Mouse (Mus musculus): ENCODE data around the gene Pnma1.

The Pnma1 gene

GRCm38 (mm10) chr12:84147954-84148621, at the start of gene Pnma1:
Gene Pnma1, minus strand, starts transcription at chr12:84148489.
- peak; percentile 53; the same call in 1 of the 2 replicates for ATAC-seq (ENCODE audit: insufficient number of reproducible peaks, low FRiP score, low TSS enrichment)

GRCm38 (mm10) chr12:84195195-84195594, 46.9 kb upstream of the Pnma1 start:
- ATAC-seq (ENCODE audit: insufficient number of reproducible peaks, low FRiP score, low TSS enrichment) = no peak

GRCm38 (mm10) chr12:84194400-84195109, 46.3 kb upstream of the Pnma1 start:
- ATAC-seq (ENCODE audit: insufficient number of reproducible peaks, low FRiP score, low TSS enrichment) = no peak

- ATAC-seq (ENCODE audit: insufficient number of reproducible peaks, low FRiP score, low TSS enrichment) = peak; percentile 83
These were observed 45.5 kb upstream of the Pnma1 start for GRCm38 (mm10) chr12:84193642-84194399.

- ATAC-seq (ENCODE audit: insufficient number of reproducible peaks, low FRiP score, low TSS enrichment) = peak; percentile 19; the same call in 1 of the 2 replicates
These were observed 44.7 kb upstream of the Pnma1 start for GRCm38 (mm10) chr12:84192741-84193641.

DNA sequence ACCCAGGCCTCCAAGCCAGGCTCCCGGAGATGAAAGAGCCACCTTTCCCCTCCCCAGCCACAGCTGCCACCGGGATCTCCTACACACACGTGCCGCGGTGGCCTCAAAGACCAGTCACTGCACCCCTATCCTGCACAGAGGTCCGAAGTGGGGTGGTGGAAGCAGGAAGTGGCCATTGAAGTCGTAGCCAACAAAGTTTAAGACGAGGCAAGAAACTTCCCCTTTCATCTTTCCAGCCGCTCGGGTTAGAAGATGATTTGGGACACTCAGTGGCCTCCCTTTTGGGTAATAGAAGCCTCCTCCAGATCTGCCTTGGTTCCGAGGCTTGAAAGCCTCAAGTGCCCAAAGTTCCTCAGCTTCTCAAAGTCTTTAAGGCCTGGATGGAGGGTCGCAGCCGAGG, 44.0 kb upstream of the Pnma1 start:
- no peak for ATAC-seq (ENCODE audit: insufficient number of reproducible peaks, low FRiP score, low TSS enrichment)

GRCm38 (mm10) chr12:84191770-84192169, 43.5 kb upstream of the Pnma1 start:
- ATAC-seq (ENCODE audit: insufficient number of reproducible peaks, low FRiP score, low TSS enrichment) = no peak

DNA sequence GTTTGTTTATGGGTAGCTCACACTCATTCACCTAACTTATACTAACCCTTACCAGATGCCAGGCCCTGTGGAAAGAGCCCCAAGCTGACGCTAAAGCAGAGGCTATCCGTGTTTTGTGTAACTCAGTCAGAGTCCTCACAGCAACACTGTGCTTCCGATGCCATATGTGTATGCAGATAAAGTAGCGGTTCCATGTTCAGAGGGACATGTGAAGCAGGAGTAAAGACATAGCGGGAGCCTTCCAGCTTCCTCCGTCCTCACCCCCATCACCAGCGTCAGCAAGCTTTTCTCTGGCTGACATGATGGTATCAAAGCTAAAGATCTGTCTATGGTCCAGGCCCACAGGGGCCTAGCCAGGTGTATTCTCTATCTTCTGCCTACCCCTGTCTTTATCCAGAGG, 42.9 kb upstream of the Pnma1 start:
- no peak for ATAC-seq (ENCODE audit: insufficient number of reproducible peaks, low FRiP score, low TSS enrichment)

GRCm38 (mm10) chr12:84190151-84190820, 42.0 kb upstream of the Pnma1 start:
- ATAC-seq (ENCODE audit: insufficient number of reproducible peaks, low FRiP score, low TSS enrichment) = no peak

DNA sequence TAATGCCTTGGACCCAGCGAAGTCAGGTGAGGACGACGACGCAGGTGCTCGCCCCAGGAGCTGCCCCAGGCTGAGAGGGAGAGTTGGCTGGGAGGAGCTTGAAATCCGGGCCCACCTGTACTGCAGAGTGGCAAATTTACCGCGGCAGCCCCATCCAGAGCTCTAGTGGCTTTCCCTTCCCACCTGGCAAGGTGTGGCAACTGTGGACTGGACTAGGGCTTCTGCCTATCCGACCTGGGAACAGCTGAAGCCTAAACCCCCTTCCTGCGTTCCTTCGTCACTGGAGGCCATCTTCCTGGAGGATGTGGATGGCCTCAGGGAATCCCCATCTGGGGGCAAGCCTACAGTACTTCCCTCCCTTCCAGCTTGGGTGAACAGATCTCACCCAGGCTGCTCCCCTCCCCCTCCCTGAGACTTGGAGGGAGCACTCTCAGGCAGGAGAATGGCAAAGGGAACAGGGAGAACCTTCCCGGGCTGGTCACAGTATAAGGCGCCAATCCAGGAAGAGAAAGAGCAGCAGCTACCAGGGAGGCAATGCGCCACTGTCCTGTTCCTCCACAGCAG, 40.7 kb upstream of the Pnma1 start:
- no peak for ATAC-seq (ENCODE audit: insufficient number of reproducible peaks, low FRiP score, low TSS enrichment)

DNA sequence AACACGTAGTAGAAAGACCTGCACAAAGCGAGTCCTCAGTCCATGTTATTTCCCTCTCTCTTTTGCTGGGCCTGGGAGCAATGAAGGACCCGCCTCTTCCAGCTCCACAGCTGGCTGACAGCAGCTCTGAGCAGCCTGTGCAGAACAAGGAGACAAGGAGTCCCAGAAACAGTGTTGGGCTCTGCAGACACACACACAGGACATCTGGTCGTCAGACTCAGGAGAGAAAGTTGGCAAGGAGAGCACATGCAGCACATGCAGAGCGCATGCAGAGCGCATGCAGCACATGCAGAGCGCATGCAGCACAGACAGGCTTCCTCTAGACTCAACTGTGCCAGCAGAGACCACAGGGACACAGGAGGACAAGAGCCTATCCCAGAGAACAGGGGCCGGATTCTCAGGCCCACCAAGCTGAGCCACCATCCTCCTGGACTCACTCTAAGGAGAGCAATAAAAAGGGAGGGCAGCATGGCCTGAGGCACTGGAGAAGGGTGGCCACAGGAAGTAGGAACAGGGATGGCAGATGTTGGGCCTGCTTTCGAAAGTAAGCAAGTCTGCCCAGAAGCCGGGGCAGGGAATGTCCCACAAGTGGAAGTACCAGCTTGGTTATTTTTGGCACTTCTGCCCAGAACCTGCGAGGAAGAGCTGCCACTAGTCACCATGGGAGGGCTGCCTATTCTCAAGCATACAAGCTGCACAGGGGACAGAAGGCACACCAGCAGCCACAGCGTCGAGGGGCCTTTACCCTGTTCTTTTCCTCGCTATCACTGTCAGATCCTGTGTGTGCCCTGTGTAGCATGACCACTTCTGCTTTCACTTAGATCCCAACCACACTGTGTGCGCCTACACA, 39.7 kb upstream of the Pnma1 start:
- no peak for ATAC-seq (ENCODE audit: insufficient number of reproducible peaks, low FRiP score, low TSS enrichment)

GRCm38 (mm10) chr12:84186950-84187349, 38.7 kb upstream of the Pnma1 start:
- no peak for ATAC-seq (ENCODE audit: insufficient number of reproducible peaks, low FRiP score, low TSS enrichment)

DNA sequence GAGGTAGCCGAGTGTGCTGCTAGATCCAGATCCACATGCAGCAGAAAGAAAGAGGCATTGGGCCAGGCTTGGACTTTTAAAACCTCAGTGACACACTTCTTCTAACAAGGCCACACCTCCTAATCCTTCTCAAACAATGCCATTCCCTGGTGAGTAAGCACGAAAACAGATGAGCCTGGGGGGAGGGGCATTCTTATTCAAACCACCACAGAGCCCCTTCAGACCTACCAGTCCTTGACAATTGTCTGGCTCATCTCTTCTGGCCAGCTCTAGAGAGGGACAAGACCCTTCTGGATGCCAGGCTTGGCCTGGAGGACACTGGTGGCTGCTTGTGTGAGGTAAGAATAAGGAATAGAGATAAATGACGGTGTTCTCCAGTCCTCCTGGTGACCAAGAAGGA, 38.2 kb upstream of the Pnma1 start:
- ATAC-seq (ENCODE audit: insufficient number of reproducible peaks, low FRiP score, low TSS enrichment) = no peak

DNA sequence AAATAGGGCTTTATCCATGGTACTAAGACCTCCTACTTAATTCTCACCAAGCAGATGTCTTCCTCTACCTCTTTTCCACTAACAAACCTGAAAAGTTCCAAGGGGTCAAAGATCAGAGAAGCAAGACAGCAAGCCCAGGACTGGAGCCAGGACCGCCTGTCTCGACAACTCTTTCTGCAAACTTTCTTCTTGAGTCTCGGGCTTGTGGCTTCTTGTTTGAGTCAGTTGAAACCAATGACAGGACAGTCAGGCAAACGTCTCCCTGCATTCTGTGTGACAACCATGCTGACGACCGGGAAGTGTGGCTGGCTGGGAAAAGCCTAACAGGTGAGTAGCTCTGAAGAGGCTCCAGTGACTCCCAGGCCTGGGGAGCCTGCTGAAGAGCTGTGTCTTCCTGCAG, 37.3 kb upstream of the Pnma1 start:
- ATAC-seq (ENCODE audit: insufficient number of reproducible peaks, low FRiP score, low TSS enrichment) = no peak

- ATAC-seq (ENCODE audit: insufficient number of reproducible peaks, low FRiP score, low TSS enrichment) = no peak
These were observed 36.7 kb upstream of the Pnma1 start for GRCm38 (mm10) chr12:84184979-84185378.

DNA sequence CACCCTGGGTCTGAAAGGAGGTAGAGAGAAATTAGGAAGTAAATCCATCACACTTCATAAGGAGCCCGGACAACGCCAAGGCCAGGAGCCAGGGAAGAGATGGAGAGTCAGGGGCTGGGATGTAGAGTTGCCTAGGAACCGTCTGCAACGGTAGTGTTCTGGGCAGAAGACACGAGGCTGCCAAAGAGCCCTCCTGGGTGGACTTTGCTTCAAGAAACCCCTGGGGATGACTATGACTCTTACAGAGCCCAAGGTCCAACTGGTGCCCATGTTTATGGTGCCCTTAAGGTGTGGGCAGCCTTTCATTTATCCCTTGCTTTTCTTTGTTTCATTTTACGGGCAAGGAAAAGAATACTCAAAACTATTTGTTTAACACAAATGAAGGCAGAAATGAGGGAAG, 33.7 kb upstream of the Pnma1 start:
- ATAC-seq (ENCODE audit: insufficient number of reproducible peaks, low FRiP score, low TSS enrichment) = no peak

- ATAC-seq (ENCODE audit: insufficient number of reproducible peaks, low FRiP score, low TSS enrichment) = no peak
These were observed 32.6 kb upstream of the Pnma1 start for GRCm38 (mm10) chr12:84180701-84181435.

GRCm38 (mm10) chr12:84180090-84180489, 31.8 kb upstream of the Pnma1 start:
- ATAC-seq (ENCODE audit: insufficient number of reproducible peaks, low FRiP score, low TSS enrichment) = no peak

Measured in cerebellum, adult (tissue).